Mouse (Mus musculus): ENCODE measurements at regions not wholly inside any gene's neighbourhood (a gene's known extent, or its start where the extent isn't known, plus 50 kb on each side); places are given as distances from the start of the nearest gene placed in this dataset.

DNA sequence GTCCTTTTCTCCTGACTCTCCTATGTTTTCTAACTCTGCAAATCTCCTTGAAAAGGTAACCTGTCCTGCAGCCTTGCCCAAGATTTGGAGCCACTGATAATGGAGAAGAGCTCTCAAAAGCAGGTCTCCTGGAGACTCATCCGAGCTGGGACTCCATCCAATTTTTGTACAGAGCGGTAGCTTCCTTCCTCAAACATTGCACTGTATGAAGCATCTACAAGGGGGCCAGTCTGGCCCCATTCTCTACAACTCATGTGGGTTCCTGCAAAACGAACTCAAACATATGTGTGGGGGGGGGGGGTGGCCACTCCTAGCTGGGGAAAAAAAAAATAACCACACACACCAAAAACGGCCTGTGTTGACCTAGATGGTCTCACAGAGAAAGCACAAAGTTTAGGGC lies 164.4 kb upstream of the Dyrk2 start:
- ATAC-seq (replicated peaks; ENCODE audit: insufficient number of reproducible peaks, low FRiP score, low TSS enrichment, poor library complexity, severe bottlenecking), result no peak

DNA sequence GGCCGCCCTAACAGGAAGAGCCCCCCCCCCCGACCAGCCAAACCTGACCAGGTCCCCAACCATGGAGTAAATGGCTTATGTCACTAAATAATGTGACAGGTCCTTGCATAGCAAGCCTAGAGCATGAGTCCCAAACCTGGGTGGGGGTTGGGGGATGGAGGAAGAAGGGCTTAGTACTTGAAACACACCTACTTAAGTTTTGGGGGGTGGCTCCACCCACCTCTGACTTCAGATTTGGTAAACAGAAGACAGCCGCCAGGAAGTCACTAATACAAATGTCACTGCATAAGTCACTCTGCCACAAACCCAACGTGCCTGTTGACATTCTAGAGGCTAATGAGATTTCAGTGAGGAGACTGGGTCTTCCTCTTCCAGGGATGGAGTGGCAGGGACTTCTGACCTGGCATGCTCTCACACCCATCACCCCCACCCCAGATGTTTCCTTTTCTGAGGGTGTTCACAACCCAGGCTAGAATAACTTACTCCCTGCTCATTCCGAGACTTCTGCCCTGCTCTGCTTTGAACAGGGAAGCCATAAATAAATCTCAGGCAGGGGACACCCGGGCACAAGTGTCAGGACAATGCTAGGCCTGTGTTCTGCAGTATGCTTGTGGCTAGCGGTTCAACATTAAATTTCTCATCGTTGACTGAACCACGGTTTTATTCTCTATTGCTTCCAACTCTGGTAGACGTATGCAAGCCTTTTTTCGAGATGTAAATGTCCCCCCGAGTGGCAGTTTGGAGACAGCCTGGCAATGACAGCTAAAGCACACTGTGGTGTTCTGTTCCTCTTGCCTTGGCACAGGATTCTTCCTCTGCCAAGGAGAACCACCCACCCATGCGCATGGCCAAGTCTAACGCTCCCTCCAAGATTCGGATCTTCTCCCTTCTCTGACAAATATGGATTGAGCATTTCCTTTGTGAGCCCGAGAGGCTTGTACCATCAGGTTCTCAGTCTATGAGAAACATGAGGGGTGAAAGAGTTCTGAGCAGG lies 161.6 kb upstream of the Dyrk2 start:
- no peak for ATAC-seq (replicated peaks; ENCODE audit: insufficient number of reproducible peaks, low FRiP score, low TSS enrichment, poor library complexity, severe bottlenecking)

DNA sequence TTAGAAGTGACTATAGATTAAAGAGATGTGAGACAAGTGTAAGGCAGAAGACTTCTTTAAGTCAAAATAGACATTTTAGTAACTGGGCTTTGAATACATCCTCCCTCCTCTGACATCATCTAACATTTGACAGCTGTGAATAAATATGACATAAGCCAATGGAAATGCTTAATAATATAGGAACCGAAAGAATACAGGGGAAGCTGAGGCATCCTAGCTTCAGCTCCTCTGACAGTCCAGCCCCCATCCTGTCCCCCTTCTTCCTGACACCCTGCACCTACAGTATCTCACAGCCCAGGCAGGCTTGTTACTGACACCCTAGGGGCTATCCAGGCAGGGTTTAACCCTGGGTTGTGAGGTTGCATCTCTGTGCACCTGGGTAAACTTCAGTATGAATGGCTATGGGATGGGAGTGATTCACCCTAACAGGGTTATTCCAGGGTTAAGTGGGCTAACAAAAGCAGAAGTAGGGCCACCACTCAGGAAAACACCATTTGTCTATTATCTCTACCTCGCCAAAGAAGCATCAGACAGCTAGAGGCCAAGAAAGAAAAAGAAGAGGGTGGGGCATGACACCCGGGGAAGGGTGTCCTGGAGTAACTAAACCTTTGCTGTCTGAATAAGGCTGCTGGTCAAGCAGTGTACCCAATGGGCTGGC lies 158.6 kb upstream of the Dyrk2 start:
- 0 out of 2 replicates have a peak, but pooled peaks have one; percentile 52 for ATAC-seq (replicated peaks; ENCODE audit: insufficient number of reproducible peaks, low FRiP score, low TSS enrichment, poor library complexity, severe bottlenecking)

DNA sequence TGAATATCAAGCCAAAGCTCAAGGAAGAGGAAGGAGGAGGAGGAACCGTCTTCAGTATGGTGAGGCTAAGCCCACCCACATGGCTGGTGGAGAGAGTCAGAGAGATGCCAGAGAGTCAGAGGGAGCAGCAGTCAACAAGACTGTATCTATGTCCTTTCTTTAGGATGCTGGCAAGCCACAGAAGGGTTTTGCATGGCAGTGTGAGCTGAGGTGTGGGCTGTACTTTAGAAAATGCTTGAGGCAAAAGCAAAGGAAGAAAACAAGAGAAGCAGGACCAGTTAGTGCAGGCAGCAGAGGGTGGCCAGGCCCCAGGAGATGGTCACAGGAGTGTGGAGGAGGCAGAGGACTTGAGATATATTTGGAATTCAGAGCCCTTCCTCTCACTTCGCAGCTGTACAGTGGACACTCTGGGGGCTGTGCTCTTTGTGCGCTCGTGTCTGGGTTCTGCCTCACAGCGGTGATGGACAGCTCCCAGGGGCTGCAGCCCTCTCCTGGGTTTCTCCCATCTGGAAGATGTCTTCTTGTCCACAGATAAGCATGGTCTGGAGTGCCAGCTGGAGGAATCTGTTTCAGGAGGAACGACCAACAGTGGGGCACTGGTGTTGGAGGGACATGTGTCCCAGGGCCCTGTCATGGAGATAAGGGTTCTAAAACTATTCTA lies 157.4 kb upstream of the Dyrk2 start:
- no peak for ATAC-seq (replicated peaks; ENCODE audit: insufficient number of reproducible peaks, low FRiP score, low TSS enrichment, poor library complexity, severe bottlenecking)

DNA sequence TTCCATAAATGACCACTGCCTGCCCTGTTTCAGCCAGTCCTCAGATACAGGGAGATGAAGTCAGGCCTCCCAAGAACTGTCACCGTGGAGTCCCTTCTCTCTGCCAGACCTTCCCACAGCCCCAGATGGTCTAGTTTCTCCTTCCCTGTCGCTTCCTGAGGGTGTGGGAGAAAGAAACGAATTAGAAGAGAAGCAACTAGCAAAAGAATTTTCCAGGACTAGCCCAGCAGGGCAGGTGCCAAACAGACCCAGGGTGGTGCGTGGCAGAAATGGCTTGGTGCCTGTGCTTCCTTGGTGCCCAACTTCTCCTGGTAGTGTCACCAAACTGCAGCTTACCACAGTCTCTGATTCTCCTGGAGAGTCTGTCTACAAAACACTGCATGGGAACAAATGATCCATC lies 156.3 kb upstream of the Dyrk2 start:
- no peak for ATAC-seq (replicated peaks; ENCODE audit: insufficient number of reproducible peaks, low FRiP score, low TSS enrichment, poor library complexity, severe bottlenecking)

DNA sequence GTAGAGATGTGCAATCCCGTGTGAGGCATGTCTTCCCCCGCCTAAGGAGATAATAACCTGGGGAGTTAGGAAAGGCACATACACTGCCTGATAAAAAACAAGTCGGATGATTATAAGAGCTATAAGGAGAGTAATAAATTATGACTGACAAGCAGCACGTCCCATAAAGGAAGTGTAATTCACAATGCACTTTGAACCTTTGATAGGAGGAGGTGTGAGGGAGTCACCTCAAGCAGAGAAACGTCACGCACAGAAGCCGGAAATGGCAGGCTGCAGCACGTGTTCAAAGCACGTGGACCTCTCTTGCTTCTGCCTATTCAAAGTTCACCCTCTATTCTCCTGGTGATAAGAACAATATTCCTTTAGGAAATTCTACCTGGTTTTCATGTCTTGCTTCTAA lies 154.4 kb upstream of the Dyrk2 start:
- ATAC-seq (replicated peaks; ENCODE audit: insufficient number of reproducible peaks, low FRiP score, low TSS enrichment, poor library complexity, severe bottlenecking), result no peak

DNA sequence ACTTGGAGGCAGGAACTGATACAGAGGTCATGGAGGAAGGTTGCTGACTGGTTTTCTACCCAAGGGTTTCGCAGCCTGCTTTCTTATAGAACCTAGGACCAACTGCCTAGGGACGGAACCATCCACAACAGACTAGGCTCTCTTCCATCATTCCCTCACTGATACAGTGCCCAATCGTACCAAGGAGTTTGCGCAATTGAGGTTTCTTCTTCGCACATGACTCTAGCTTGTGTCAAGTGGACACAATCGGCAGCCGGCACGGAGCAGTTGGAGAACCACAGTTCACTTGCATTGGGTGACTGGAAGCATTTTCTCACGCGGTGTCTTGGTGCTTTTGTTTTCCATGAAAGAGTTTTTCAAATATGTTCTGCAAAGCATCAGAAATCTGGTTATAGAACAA lies 149.1 kb upstream of the Dyrk2 start:
- ATAC-seq (replicated peaks; ENCODE audit: insufficient number of reproducible peaks, low FRiP score, low TSS enrichment, poor library complexity, severe bottlenecking), result no peak

DNA sequence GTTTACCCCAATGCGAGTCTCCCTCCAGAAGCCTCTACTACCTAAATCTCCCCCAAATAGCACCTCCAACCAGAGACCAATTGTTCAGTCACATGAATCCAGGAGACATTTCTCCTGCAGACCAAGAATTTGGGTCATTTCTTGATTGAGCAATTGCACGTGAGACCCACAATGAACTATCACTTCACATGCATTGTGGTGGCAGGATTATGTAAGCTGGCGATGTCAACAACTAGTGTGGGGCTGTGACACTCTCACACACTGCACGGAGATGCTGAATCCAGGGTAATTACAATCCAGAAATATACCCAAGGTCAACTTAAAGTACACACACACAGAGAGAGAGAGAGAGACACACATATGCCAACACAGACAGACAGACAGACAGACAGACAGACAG lies 148.5 kb upstream of the Dyrk2 start:
- no peak for ATAC-seq (replicated peaks; ENCODE audit: insufficient number of reproducible peaks, low FRiP score, low TSS enrichment, poor library complexity, severe bottlenecking)

DNA sequence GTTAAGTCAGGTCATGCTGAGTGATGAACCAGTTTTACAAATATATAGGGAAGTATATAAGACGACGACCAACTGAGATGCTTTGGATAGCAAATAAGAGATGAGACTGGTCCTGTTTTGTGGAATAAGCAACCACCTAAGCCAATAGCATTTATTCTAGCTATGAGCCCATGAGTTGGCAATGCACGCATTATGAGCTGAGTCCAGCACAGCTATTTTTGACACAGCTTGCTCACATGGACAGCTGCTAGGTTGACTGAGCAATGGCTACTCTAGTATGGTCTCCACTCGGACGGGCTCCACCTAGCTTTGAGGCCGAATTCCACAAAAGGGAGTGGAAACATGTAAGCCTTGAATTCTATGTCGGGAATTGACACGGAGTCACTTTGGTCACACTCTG lies 146.1 kb upstream of the Dyrk2 start:
- ATAC-seq (replicated peaks; ENCODE audit: insufficient number of reproducible peaks, low FRiP score, low TSS enrichment, poor library complexity, severe bottlenecking), result no peak

DNA sequence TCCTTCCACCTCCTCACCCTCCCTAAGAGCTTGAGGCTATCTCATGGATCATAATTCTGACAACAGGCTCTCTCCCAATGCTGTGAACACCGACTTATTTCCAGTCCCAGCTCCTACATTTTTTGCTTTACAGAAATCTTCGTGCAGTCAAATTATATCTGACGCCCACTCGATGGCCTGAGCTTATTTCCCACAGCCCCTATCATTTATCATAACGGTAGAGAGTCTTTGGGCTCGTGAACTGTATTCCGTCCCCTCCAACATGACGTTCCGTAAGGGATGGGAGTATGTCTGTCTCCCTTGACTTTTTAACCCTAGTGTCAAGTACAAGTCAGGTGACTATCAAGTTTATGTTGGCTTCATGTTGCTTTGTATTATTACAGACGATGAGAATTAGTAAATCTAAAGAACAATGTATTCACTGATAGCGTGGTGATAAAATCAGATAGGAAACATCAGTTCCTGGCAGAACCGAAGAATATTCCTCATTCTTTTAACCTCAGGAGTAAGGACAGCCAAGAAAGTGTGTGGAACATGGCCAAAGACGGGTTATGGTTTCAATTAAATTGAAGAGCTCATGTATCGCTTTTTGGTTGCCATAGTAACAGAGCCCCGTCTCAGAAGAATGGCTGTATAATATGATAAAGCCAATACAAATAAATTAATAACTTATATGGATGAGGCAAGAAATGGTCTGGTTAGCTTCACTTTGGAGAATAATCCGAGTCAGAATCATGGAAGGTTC lies 145.5 kb upstream of the Dyrk2 start:
- ATAC-seq (replicated peaks; ENCODE audit: insufficient number of reproducible peaks, low FRiP score, low TSS enrichment, poor library complexity, severe bottlenecking), result no peak

DNA sequence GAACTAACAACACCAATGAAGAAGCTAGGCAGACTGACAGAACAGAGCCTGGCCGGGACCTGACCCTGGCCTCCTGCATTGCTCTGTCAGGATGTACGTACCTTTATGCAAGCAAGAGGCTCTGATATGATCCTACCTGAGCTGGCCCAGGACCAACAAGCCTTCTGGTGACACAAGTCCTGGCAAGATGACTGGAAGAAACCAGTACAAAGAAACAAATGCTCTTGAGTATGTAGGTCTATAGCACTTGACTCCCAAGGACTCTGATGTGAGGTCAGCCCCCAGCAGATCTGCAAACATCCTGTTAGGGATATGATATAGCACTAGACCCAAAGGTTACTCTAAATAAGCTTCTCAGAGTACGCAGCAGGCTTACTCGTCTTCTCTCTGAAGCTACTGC lies 144.7 kb upstream of the Dyrk2 start:
- ATAC-seq (replicated peaks; ENCODE audit: insufficient number of reproducible peaks, low FRiP score, low TSS enrichment, poor library complexity, severe bottlenecking), result no peak

DNA sequence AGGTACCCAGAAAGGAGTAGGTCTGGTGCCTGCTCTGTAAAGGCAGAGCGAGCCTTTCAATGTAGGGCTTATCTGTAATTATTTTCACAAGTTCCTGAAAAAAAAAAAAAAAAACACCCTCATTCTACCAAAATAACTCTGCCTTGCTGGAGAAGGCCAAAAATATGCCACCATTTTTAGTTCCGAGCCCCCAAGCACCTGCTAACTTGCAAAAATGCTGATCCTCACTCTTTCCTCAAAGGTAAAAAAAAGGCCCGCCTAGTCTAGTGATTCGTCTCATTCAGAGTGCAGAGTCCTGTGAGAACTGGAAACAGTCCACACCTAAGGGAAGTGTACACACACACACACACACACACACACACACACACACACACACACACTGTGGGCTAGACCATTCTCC lies 143.7 kb upstream of the Dyrk2 start:
- ATAC-seq (replicated peaks; ENCODE audit: insufficient number of reproducible peaks, low FRiP score, low TSS enrichment, poor library complexity, severe bottlenecking), result no peak

DNA sequence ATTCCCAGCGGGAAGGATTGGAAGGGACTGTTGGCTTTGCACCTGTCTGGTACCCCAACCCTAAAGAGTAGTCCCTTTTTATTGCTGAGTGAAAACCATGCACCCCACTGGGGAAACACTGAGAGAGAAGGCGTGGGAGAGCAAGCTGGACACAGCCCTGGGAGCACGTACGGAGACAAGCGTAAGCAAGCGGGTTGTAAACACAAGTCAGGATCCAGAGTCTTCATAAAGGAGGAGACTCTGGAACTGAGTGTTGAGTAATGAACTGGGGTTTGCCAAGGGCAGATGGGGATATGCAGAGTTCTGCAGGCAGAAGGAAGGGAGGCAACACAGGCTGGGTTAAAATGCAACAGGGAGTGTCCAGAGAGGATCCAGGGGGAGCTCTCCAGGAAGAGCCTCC lies 141.5 kb upstream of the Dyrk2 start:
- ATAC-seq (replicated peaks; ENCODE audit: insufficient number of reproducible peaks, low FRiP score, low TSS enrichment, poor library complexity, severe bottlenecking), result no peak

DNA sequence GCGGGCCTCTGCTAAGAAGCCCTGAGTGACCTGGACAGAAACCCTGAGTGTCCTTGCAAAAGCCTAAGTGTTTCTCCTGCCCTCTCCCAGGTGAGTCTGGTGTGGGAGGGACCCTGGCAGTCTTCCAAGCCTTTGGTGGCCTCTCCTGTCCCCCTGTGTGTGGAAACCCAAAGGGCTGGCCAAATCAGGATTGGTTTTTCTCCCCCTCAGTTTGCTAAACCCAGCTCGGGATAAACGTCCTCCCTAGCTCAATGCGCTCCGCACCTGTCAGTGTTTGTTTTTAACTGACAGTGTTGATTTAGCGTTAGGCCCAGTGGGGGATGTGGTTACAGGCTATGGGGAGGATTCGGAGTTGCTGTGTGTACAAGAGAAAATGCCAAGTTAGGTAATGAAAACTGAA lies 140.9 kb upstream of the Dyrk2 start:
- ATAC-seq (replicated peaks; ENCODE audit: insufficient number of reproducible peaks, low FRiP score, low TSS enrichment, poor library complexity, severe bottlenecking), result no peak

DNA sequence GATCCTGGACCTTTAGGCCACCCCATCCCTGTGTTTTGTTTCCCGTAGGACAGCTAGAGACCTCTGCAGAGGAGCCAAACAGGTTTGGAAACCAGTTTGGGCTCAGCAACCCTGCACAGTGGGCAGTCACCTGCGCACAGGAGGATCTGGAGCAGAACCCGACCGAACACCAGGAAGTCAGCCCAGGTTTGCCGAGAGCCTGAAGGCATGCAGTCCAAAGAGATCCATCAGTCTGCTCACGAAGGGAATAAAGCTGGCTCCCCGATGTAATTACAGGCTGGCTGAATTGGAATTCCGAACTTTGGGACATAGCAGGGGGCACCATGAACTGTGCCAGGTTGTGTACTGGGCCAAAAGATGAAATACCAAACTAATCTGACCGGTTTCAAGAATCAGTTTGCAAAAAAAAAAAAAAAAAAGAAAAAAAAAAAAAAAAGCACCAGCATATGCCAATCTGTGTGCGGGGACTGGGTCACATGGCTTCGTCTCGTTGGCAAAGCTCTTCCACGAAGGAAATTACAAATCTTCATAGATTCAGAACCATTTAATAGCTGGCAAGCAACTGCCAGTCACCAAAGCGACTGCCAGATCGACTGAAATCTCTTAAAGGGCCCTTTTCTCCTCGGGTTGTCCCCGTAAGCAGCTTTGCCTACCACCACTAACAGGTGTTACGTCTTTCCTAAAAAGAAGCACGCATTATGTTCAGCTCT lies 137.0 kb upstream of the Dyrk2 start:
- ATAC-seq (replicated peaks; ENCODE audit: insufficient number of reproducible peaks, low FRiP score, low TSS enrichment, poor library complexity, severe bottlenecking), result no peak

DNA sequence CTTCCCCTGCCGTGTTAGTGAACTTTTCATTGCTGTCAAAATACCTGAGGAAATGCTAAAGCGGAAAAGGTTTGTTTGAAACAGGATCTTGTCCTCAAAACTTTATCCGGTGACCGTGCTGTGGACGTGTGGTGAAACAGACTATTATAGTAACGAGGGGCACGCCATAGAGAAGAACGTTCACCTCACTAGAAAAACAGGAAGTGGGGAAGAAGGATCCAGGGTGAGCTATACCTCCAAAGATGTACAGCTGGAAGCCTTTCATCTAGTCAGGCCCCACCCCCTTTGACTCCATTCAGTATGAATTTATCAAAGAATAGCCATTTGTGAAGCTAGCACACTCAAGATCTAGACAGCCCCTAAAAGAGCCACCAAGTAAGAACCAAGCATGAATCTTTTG lies 135.5 kb upstream of the Dyrk2 start:
- ATAC-seq (replicated peaks; ENCODE audit: insufficient number of reproducible peaks, low FRiP score, low TSS enrichment, poor library complexity, severe bottlenecking), result no peak

DNA sequence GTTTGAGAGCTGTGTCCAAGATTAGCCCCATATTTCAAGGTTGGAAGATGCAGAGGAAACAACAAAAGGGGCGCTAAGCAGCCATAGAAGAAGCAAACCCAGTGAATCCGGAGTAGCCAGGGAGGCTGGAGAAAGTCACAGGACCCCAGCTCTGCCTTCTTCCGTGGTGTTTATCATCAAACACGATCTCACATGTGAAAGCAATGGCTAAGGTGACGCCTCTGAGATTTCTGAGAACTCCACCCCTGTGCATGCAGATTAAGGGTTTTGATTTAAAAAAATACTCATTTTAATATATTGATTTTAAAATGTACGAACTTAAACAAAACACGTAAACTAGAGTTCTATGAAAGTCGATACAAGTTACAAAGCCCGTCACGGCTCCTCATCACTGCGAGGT lies 134.4 kb upstream of the Dyrk2 start:
- no peak for ATAC-seq (replicated peaks; ENCODE audit: insufficient number of reproducible peaks, low FRiP score, low TSS enrichment, poor library complexity, severe bottlenecking)

DNA sequence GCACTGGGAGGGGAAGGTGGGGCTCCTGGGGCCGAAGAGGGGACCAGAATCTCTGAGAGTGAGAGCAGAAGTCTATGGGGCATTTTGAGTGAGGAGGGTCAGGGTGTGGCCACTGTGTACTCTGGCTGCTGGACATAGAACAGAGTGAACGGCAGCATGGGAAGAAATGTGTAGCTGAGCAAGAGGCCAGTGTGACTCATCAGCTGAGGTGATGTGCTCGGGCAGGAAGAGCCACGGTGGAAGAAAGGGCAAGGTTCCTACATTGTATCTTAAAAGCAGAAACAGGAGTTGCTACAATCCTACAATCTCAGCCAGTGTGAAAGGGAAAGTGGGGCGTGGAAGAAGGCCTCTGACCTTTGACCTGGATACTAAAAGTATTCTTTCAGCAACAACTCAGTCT lies 133.8 kb upstream of the Dyrk2 start:
- ATAC-seq (replicated peaks; ENCODE audit: insufficient number of reproducible peaks, low FRiP score, low TSS enrichment, poor library complexity, severe bottlenecking), result no peak
